Mouse (Mus musculus) midbrain, embryonic 11.5 days (tissue): ENCODE measurements around the gene Ryr3. TPM values are rescaled to one million over a fixed set of nuclear protein-coding genes. Genes with fewer than 3 reads are reported as not detected.

Experiments used
- ATAC-seq: fragments of 200-750 bp; cut with Nextera tagmentation; 2 replicates; pipeline ENCODE4 v1.8.0; 2017; ENCODE audit warnings: moderate TSS enrichment, moderate library complexity; ENCODE audit not compliant: low FRiP score
- DNase-seq: peaks from one replicate; pipeline ENCODE4 v3.0.0; 2015; ENCODE audit warnings: low spot score; ENCODE audit errors: missing footprints
- H3K27ac ChIP-seq: fragments of 300-500 bp; sonication (generic); 2 replicates; pipeline ENCODE4 v1.5.1; 2014; ENCODE audit warnings: low read depth, low read length
- H3K27me3 ChIP-seq: fragments of 300-500 bp; sonication (generic); 2 replicates; pipeline ENCODE4 v1.6.1; 2014; ENCODE audit warnings: mild to moderate bottlenecking, low read length, moderate library complexity, mixed read lengths; ENCODE audit not compliant: control insufficient read depth, insufficient read depth
- H3K36me3 ChIP-seq: fragments of 300-500 bp; sonication (generic); 2 replicates; pipeline ENCODE4 v1.6.1; 2014; ENCODE audit warnings: mild to moderate bottlenecking, low read length, moderate library complexity, mixed read lengths; ENCODE audit not compliant: control insufficient read depth, insufficient read depth
- H3K4me1 ChIP-seq: fragments of 300-500 bp; sonication (generic); 2 replicates; pipeline ENCODE4 v1.6.1; 2014; ENCODE audit warnings: low read length; ENCODE audit not compliant: control insufficient read depth, insufficient read depth
- H3K4me2 ChIP-seq: fragments of 300-500 bp; sonication (generic); 2 replicates; pipeline ENCODE4 v1.6.1; 2014; ENCODE audit warnings: mild to moderate bottlenecking, moderate library complexity
- H3K4me3 ChIP-seq: fragments of 300-500 bp; sonication (generic); 2 replicates; pipeline ENCODE4 v1.5.1; 2014; ENCODE audit warnings: low read depth, low read length
- H3K9ac ChIP-seq: fragments of 300-500 bp; sonication (generic); 2 replicates; pipeline ENCODE4 v1.6.1; 2014; ENCODE audit warnings: low read length
- H3K9me3 ChIP-seq: fragments of 300-500 bp; sonication (generic); 2 replicates; pipeline ENCODE4 v1.6.1; 2016; ENCODE audit warnings: low read length; ENCODE audit not compliant: control insufficient read depth
- WGBS: fragments of 180-500 bp; shearing (Covaris S2); extraction: QIAGEN DNeasy Blood & Tissue Kit; methylation state at CpG from one replicate; pipeline ENCODE4 v1.1.7; 2014; 5-methylcytosine and 5-hydroxymethylcytosine counted together
- polyA plus RNA-seq: library from polyadenylated mRNA; unstranded; fragments of >200 nt; fragmentation: Nextera tagmentation; extraction: Ambion mirVana; gene quantifications from 2 replicates; pipeline ENCODE4 v1.2.1, GENCODE M21; 2014

The Ryr3 gene
- polyA plus RNA-seq, 1 experiment from 2014 or later: 1.4 TPM

GRCm38 (mm10) chr2:113016236-113016635 is 200.7 kb downstream of the Ryr3 start:
- H3K36me3 ChIP-seq: no peaks in the 10 kb centered on the region
- H3K9ac ChIP-seq: no peak overlapping the region
- H3K4me1 ChIP-seq: no peaks in the 10 kb centered on the region
- H3K9me3 ChIP-seq: no peaks in the 10 kb centered on the region
- ATAC-seq (no peak), DNase-seq (no peak)
- H3K27me3 ChIP-seq: no peaks in the 10 kb centered on the region
- H3K27ac ChIP-seq: no peak overlapping the region
- 82% methylated on average over 2 of the region's 2 CpGs for WGBS
- H3K4me2 ChIP-seq: no peak overlapping the region
- no peak overlapping the region for H3K4me3 ChIP-seq

GRCm38 (mm10) chr2:113008961-113009740 is 207.7 kb downstream of the Ryr3 start:
- H3K27ac ChIP-seq: no peak overlapping the region
- no peak overlapping the region for H3K4me3 ChIP-seq
- H3K27me3 ChIP-seq: no peaks in the 10 kb centered on the region
- no peak overlapping the region for H3K9ac ChIP-seq
- 73% methylated on average over 11 of the region's 11 CpGs for WGBS
- no peak overlapping the region for H3K4me2 ChIP-seq
- H3K9me3 ChIP-seq: no peaks in the 10 kb centered on the region
- no peak for ATAC-seq
- no peaks in the 10 kb centered on the region for H3K36me3 ChIP-seq
- no peak for DNase-seq
- no peaks in the 10 kb centered on the region; the same call in 1 of the 2 replicates for H3K4me1 ChIP-seq

GRCm38 (mm10) chr2:112998498-112998897 is 218.4 kb downstream of the Ryr3 start:
- Histone ChIP-seq H3K4me1 (no peaks in the 10 kb centered on the region), H3K4me3 (no peak overlapping the region), H3K4me2 (no peak overlapping the region), H3K9ac (no peak overlapping the region), H3K27me3 (no peaks in the 10 kb centered on the region), H3K27ac (no peak overlapping the region), H3K9me3 (no peaks in the 10 kb centered on the region), H3K36me3 (no peaks in the 10 kb centered on the region)
- ATAC-seq: no peak
- DNase-seq: no peak
- 86% methylated on average over 3 of the region's 3 CpGs for WGBS

- Histone ChIP-seq H3K9ac (no peak overlapping the region), H3K4me1 (no peaks in the 10 kb centered on the region), H3K27me3 (no peaks in the 10 kb centered on the region), H3K27ac (no peak overlapping the region), H3K4me3 (no peak overlapping the region), H3K9me3 (no peaks in the 10 kb centered on the region), H3K36me3 (no peaks in the 10 kb centered on the region), H3K4me2 (no peak overlapping the region)
- WGBS: 64% methylated on average over 1 of the region's 1 CpGs
- ATAC-seq: no peak
- DNase-seq: no peak
These were observed 233.9 kb downstream of the Ryr3 start for GRCm38 (mm10) chr2:112982908-112983510.

- 84% methylated on average over 14 of the region's 14 CpGs for WGBS
- ATAC-seq: 0 out of 2 replicates have a peak, but pooled peaks have one; percentile 44
- no peak for DNase-seq
These were observed 249.9 kb downstream of the Ryr3 start for GRCm38 (mm10) chr2:112966807-112967625.

DNA sequence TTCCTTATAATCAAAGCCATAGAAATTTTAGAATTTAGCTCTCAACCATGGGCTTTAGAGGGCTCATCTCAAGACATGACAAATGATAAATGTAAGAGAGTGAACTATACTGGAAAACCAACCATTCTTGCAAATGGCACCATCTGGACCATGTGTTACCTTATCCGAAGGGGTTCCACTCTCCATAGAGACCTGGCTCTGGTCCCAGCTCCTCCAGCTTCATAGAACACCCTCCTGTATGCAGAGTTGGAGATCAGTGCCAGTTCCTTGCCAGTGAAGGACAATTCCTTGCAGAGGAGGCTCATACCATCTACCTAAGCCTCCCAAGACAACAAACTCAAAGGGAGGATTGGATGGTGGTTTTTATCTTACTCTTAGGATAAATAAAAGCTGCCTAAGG is 268.0 kb downstream of the Ryr3 start:
- Histone ChIP-seq H3K36me3 (no peaks in the 10 kb centered on the region), H3K9ac (no peak overlapping the region), H3K27ac (no peak overlapping the region), H3K9me3 (no peaks in the 10 kb centered on the region), H3K4me2 (no peak overlapping the region), H3K4me3 (no peak overlapping the region), H3K27me3 (no peaks in the 10 kb centered on the region), H3K4me1 (no peaks in the 10 kb centered on the region)
- ATAC-seq (no peak), DNase-seq (no peak)
- WGBS: 90% methylated on average over 1 of the region's 1 CpGs

More at GRCm38 (mm10) chr2:112966807-112967625, 249.9 kb downstream of the Ryr3 start:
- H3K9me3 ChIP-seq: no peaks in the 10 kb centered on the region
- no peaks in the 10 kb centered on the region for H3K4me1 ChIP-seq
- no peak overlapping the region for H3K9ac ChIP-seq
- H3K27me3 ChIP-seq: no peaks in the 10 kb centered on the region
- no peak overlapping the region for H3K4me3 ChIP-seq
- H3K36me3 ChIP-seq: no peaks in the 10 kb centered on the region
- H3K4me2 ChIP-seq: no peak overlapping the region
- H3K27ac ChIP-seq: no peak overlapping the region

GRCm38 (mm10) chr2:112931776-112932175 is 285.1 kb downstream of the Ryr3 start:
- 49% methylated on average over 1 of the region's 1 CpGs for whole genome bisulfite sequencing
- Histone ChIP-seq H3K4me1 (no peaks in the 10 kb centered on the region), H3K9ac (no peak overlapping the region), H3K4me3 (no peak overlapping the region), H3K27me3 (no peaks in the 10 kb centered on the region), H3K36me3 (no peaks in the 10 kb centered on the region), H3K9me3 (no peaks in the 10 kb centered on the region), H3K4me2 (no peak overlapping the region), H3K27ac (no peak overlapping the region)
- no peak for DNase-seq
- no peak for ATAC-seq

DNA sequence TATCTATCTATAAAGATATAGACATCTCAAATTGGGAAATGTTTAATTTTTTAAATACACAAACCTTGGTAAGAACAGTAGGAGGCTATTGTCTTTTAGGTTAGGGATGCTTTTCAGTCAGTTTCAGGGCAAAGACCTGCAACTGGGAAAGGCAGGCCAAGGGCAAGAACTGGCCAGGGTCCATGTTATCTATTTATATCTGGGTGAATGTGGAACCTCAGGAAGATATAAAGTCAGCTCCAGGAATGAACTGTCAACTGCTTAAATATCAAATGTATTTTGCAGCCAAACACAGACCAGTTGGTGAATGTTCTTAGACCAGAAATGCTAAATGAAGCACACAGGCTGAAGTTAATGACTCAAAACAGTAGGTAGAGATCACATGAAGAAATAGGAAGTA is 303.1 kb downstream of the Ryr3 start:
- no peaks in the 10 kb centered on the region for H3K9me3 ChIP-seq
- ATAC-seq: no peak
- H3K27ac ChIP-seq: no peak overlapping the region
- no peak overlapping the region for H3K9ac ChIP-seq
- no peak overlapping the region for H3K4me2 ChIP-seq
- no peak overlapping the region for H3K4me3 ChIP-seq
- no peak for DNase-seq
- H3K4me1 ChIP-seq: no peaks in the 10 kb centered on the region
- H3K27me3 ChIP-seq: no peaks in the 10 kb centered on the region
- H3K36me3 ChIP-seq: no peaks in the 10 kb centered on the region

DNA sequence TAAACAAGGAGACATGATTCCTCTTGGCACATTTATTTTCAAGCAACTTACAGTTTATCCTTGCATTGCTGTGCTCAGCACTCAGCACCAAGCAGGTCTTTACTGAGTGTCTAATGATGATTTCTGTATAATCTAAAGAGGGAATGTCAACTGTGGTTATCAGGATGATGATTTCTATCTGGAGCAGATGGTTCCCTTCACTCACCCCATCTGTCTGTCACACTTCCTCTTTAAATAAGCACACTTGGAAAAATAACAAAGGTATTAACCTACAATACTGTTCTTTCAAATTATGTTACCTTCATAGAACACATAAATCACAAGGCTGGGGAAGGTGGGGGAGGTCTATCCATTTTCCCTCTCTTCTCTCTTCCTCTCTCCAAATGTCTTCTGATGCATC is 304.3 kb downstream of the Ryr3 start:
- H3K27ac ChIP-seq: no peak overlapping the region
- DNase-seq (no peak), ATAC-seq (no peak)
- no peak overlapping the region for H3K9ac ChIP-seq
- H3K27me3 ChIP-seq: no peaks in the 10 kb centered on the region
- H3K4me2 ChIP-seq: no peak overlapping the region
- no peaks in the 10 kb centered on the region for H3K4me1 ChIP-seq
- no peaks in the 10 kb centered on the region for H3K9me3 ChIP-seq
- no peak overlapping the region for H3K4me3 ChIP-seq
- no peaks in the 10 kb centered on the region for H3K36me3 ChIP-seq
